Mouse (Mus musculus) CD4-positive, CD25-positive, alpha-beta regulatory T cell, adult 4 months (primary cell): Measurements from ENCODE around the gene St8sia1. TPM values are rescaled to one million over a fixed set of nuclear protein-coding genes. Genes with fewer than 3 reads are reported as not detected.
A peak's percentile ranks its signal among the peaks of the same experiment; 100 is the strongest.

Experiments
- ATAC-seq: one replicate; pipeline ENCODE4 v1.8.0; 2017
- polyA plus RNA-seq, 2 experiments: library from polyadenylated mRNA; unstranded; fragments of 100-300 nt; shearing (Covaris generic); gene quantifications; one replicate each; pipeline ENCODE4 v1.2.1; 2017

Gene St8sia1
- polyA plus RNA-seq, 2 experiments from 2014 or later: 11.2 to 12.4 TPM

- no peak for ATAC-seq
Measured at GRCm38 (mm10) chr6:142788042-142788987, 175.9 kb downstream of the St8sia1 start.

- ATAC-seq: no peak
Measured at GRCm38 (mm10) chr6:142786106-142786505, 178.1 kb downstream of the St8sia1 start.

DNA sequence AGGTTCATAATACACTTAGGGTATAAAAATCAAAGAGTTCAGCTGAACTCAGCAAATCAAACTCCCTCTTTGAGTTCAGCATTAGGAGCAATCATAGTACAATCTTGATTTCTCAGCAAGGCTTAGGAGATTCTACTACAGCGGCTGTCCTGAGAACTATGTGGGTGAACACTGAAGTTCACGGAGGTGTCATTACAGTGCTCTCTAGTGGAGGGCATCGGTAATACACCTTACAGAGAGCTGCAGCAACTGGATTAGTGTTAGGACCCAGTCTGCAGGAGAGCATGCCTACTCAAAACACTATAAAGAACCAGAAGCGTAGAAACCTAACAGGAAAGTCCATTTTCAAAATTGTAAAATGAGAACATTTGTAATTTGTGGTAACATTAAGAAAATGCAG lies 178.9 kb downstream of the St8sia1 start:
- ATAC-seq: peak; percentile 93

DNA sequence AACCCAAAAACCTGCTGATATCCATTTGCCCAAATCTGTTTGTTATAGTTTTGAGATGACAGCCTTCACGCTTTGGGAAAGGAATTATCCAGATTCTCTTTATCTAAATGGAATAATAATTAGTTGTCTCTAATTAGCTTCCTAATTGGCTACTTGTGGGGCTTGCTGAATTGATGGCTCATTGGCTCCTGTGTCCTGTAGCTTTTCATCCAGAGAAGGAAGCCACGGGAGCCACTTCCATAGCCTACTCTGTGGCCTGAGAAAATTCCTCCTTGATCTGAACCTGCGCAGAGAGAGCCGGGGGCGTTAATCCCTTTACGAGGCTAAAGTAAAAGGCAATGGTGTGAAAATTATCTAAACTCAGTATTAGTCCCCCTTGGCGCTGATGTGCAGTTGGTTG lies 183.0 kb downstream of the St8sia1 start:
- no peak for ATAC-seq

DNA sequence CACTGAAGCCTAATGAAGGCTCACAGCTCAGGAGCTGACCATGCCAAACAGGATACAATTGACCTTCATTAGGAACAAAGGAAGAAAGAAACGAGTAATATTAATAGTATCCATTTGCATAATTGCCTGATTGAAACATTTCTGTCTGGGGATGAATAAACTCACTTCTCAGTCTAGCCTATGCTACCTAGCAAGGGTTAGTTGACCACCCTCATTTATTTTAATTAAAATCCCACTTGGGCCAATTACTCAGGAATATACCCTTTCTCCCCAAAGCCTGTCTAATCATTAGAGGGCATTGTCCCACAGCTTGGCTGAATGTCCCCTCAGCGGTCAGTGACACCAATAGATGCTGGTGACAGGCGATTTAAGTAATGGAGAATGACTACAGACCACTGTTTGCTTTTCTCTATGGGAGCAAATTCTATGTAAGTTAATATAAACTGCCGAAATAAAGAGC lies 183.6 kb downstream of the St8sia1 start:
- no peak for ATAC-seq

GRCm38 (mm10) chr6:142779812-142780573 lies 184.3 kb downstream of the St8sia1 start:
- ATAC-seq: peak; percentile 94

DNA sequence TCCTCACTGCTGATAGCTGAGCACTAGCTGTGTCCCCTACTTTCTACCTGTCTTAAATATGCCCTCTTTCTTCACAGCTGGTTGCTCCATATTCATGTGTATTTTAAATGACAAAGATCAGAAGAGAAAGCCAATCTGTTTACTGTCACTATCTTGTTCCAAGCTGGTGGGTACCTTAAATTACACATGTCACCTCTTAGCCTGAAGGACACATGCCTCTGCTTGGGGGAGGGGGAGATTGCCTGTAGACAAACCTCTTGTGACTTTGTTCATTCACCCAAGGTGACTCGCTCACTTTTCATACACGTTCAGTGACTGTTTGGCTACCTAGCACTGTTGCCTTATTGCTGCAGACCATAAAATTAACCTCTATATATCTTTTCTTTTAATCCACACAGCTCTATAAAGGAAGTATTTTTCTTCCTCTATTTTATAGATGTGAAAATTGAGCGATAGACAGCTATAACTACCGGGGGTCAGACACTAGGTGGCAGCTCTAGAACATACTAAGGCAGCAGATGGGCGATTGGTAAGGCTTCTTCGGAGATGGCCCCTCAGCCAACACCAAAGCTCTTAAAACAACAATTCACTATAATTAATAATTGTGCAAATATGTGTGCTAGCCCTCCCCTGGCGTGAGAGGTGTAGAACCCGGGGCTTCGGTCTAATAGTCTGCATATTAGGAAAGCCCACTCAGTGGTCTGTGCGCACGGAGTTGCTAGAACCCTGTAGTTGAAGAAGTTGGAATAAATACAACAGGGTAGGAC lies 185.0 kb downstream of the St8sia1 start:
- ATAC-seq: peak; percentile 63

- ATAC-seq: no peak
Measured at GRCm38 (mm10) chr6:142776935-142777334, 187.3 kb downstream of the St8sia1 start.

GRCm38 (mm10) chr6:142773566-142773965 lies 190.7 kb downstream of the St8sia1 start:
- ATAC-seq: no peak

- ATAC-seq: no peak
Measured at GRCm38 (mm10) chr6:142771643-142772042, 192.6 kb downstream of the St8sia1 start.

Other genes starting within 250 kb of the St8sia1 start
- gene Cmas, start 207.8 kb downstream of the St8sia1 start, polyA plus RNA-seq: 10 to 100 TPM; 10.1 to 16.0 TPM
- not detected for gene Sult6b2, start 159.9 kb downstream of the St8sia1 start, polyA plus RNA-seq
- gene C2cd5, start 135.7 kb upstream of the St8sia1 start, polyA plus RNA-seq: 100 to 1,000 TPM in 1 of 2 experiments, 10 to 100 TPM in 1; 68.3 to 103 TPM
- gene Etnk1, start 202.8 kb upstream of the St8sia1 start, polyA plus RNA-seq: 10 to 100 TPM; 24.4 to 38.9 TPM